In the genomic region with DNA sequence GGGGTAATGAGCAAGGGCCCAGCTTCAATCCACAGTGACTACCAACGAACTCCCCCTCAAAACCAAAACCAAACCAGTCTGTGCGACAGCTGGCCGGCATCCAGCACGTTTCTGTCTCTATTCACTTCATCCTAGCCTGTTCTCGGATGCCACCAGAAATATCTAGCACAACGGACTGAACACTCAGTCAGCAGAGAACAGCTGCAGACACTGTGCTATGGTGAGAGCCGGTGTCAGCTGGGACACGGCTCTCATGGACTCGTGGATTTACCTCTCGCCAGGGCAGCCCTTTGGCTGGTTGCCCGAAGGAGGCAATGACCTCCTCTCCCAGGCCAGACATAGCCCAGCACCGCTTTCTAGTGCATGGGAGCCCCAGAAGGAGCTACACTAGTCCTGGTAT, we compare ENCODE assay signal across 8 mouse cellular contexts.
A peak's percentile ranks its signal among the peaks of the same experiment; 100 is the strongest.
DNase-seq lines count a peak whose midpoint lies in the region; ATAC-seq and TF ChIP-seq lines count a peak whose summit lies in the region.

No protein-coding gene starts in this region.

- no peak overlapping the region for H3K9ac ChIP-seq in heart, embryonic 12.5 days
- no peak overlapping the region for H3K9ac ChIP-seq in intestine, postnatal 0 days (ENCODE audit: low read depth, low read length)

- TF ChIP-seq POLR2A in testis, adult 2 months (IDR thresholded peaks at IDR 0.05; ENCODE audit: control insufficient read depth, low read depth, low read length) = no peak

- H3K4me2 ChIP-seq in heart, embryonic 12.5 days = peak overlapping the region; percentile 20; the same call in 1 of the 2 replicates
- no peak overlapping the region for H3K4me2 ChIP-seq in intestine, postnatal 0 days (replicated peaks; ENCODE audit: low read depth)

- WGBS in heart, embryonic 12.5 days = 48% methylated on average over 12 of the region's 12 CpGs
- WGBS in intestine, postnatal 0 days = 59% methylated on average over 12 of the region's 12 CpGs

- H3K27ac ChIP-seq in testis, adult 2 months (ENCODE audit: control insufficient read depth, insufficient read depth, low read depth, low read length) = peak overlapping the region; percentile 59; the same call in 1 of the 2 replicates
- peak overlapping the region; percentile 74 for H3K27ac ChIP-seq in heart, embryonic 12.5 days (ENCODE audit: poor library complexity, severe bottlenecking)
- H3K27ac ChIP-seq in intestine, postnatal 0 days (ENCODE audit: low read depth, low read length) = no peak overlapping the region

- H3K4me1 ChIP-seq in testis, adult 2 months (ENCODE audit: control insufficient read depth, insufficient read depth, low read length) = no peaks in the 10 kb centered on the region
- peaks cover 50% of the 10 kb centered on the region for H3K4me1 ChIP-seq in heart, embryonic 12.5 days (replicated peaks)
- peaks cover 9% of the 10 kb centered on the region; the same call in 1 of the 2 replicates for H3K4me1 ChIP-seq in intestine, postnatal 0 days (replicated peaks; ENCODE audit: control insufficient read depth, insufficient read depth, low read length)

- H3K4me3 ChIP-seq in testis, adult 2 months (ENCODE audit: control insufficient read depth, low read depth, low read length) = no peak overlapping the region
- no peak overlapping the region for H3K4me3 ChIP-seq in heart, embryonic 12.5 days
- H3K4me3 ChIP-seq in intestine, postnatal 0 days (ENCODE audit: low read depth, low read length) = no peak overlapping the region

- ATAC-seq in heart, embryonic 12.5 days (ENCODE audit: insufficient number of reproducible peaks, low FRiP score) = no peak
- ATAC-seq in intestine, postnatal 0 days = no peak

- TF ChIP-seq CTCF in testis, adult 2 months (IDR thresholded peaks at IDR 0.05; ENCODE audit: control insufficient read depth, insufficient read depth, insufficient replicate concordance, low read depth, low read length) = no peak
- TF ChIP-seq CTCF in intestine, postnatal 0 days (IDR thresholded peaks at IDR 0.05; ENCODE audit: low read depth) = no peak

- H3K27me3 ChIP-seq in testis, adult 2 months (ENCODE audit: control insufficient read depth, insufficient read depth, low read length) = no peaks in the 10 kb centered on the region
- no peaks in the 10 kb centered on the region for H3K27me3 ChIP-seq in heart, embryonic 12.5 days (replicated peaks)
- H3K27me3 ChIP-seq in intestine, postnatal 0 days (replicated peaks; ENCODE audit: control insufficient read depth, insufficient read depth, low read length) = no peaks in the 10 kb centered on the region

- H3K9me3 ChIP-seq in heart, embryonic 12.5 days (replicated peaks) = 0 out of 2 replicates have a peak, but pooled peaks cover 2% of the 10 kb centered on the region
- H3K9me3 ChIP-seq in intestine, postnatal 0 days (ENCODE audit: control insufficient read depth) = no peaks in the 10 kb centered on the region

- DNase-seq in testis, postnatal 14 days (ENCODE audit: low spot score) = no peak
- peak; percentile 59 to 71 for DNase-seq in layer of hippocampus, adult 8-10 months (ENCODE audit: low spot score in 2 of 2)
- DNase-seq in right cerebral cortex, adult 2 months (ENCODE audit: low spot score in 2 of 2) = peak; percentile 71
- DNase-seq in embryo, embryonic 10.5 days (ENCODE audit: low spot score) = no peak
- DNase-seq in thymus, postnatal 4 days = no peak

- H3K36me3 ChIP-seq in testis, adult 2 months (ENCODE audit: control insufficient read depth, insufficient read depth, low read length) = no peaks in the 10 kb centered on the region
- no peaks in the 10 kb centered on the region for H3K36me3 ChIP-seq in heart, embryonic 12.5 days
- H3K36me3 ChIP-seq in intestine, postnatal 0 days (ENCODE audit: control insufficient read depth, insufficient read depth) = no peaks in the 10 kb centered on the region

Comparison
In these comparisons a context has a peak if more than half of its experiments do, and no peak if none do; other contexts are left out.
1. DNase-seq: peak in layer of hippocampus, adult 8-10 months (2 of 2) and right cerebral cortex, adult 2 months (2 of 2); none in testis, postnatal 14 days (single experiment), embryo, embryonic 10.5 days (single experiment) and thymus, postnatal 4 days (single experiment).